Mouse (Mus musculus) hindbrain, embryonic 14.5 days (tissue): ENCODE measurements around the gene Pdlim5. TPM values are rescaled to one million over a fixed set of nuclear protein-coding genes. Genes with fewer than 3 reads are reported as not detected.

Source experiments
- ATAC-seq: fragments of 200-750 bp; cut with Nextera tagmentation; 2 replicates; pipeline ENCODE4 v1.8.0; 2017; ENCODE audit warnings: moderate number of reproducible peaks, mild to moderate bottlenecking, moderate TSS enrichment, moderate library complexity; ENCODE audit not compliant: low FRiP score
- DNase-seq: peaks from one replicate; pipeline ENCODE4 v3.0.0-alpha.2; 2015; ENCODE audit warnings: low spot score
- H3K27ac ChIP-seq: fragments of 300-500 bp; sonication (generic); 2 replicates; pipeline ENCODE4 v1.5.1; 2014; ENCODE audit warnings: mild to moderate bottlenecking, moderate library complexity
- H3K27me3 ChIP-seq: fragments of 300-500 bp; sonication (generic); 2 replicates; pipeline ENCODE4 v1.6.1; 2014; ENCODE audit warnings: mild to moderate bottlenecking, low read length, mixed read lengths; ENCODE audit not compliant: control insufficient read depth, insufficient read depth
- H3K36me3 ChIP-seq: fragments of 300-500 bp; sonication (generic); replicated peaks from 2 replicates; pipeline ENCODE4 v1.6.1; 2014; ENCODE audit not compliant: control insufficient read depth, insufficient read depth
- H3K4me1 ChIP-seq: fragments of 300-500 bp; sonication (generic); replicated peaks from 2 replicates; pipeline ENCODE4 v1.6.1; 2014; ENCODE audit warnings: antibody characterized with exemption, low read length, mixed read lengths; ENCODE audit not compliant: control insufficient read depth, insufficient read depth
- H3K4me2 ChIP-seq: fragments of 300-500 bp; sonication (generic); replicated peaks from 2 replicates; pipeline ENCODE4 v1.6.1; 2014; ENCODE audit warnings: mild to moderate bottlenecking, moderate library complexity
- H3K4me3 ChIP-seq: fragments of 300-500 bp; sonication (generic); replicated peaks from 2 replicates; pipeline ENCODE4 v1.5.1; 2014; ENCODE audit warnings: mild to moderate bottlenecking, low read length
- H3K9ac ChIP-seq: fragments of 300-500 bp; sonication (generic); 2 replicates; pipeline ENCODE4 v1.6.1; 2014
- H3K9me3 ChIP-seq: fragments of 300-500 bp; sonication (generic); 2 replicates; pipeline ENCODE4 v1.6.1; 2016; ENCODE audit warnings: low read length; ENCODE audit not compliant: control insufficient read depth
- WGBS: fragments of 180-500 bp; shearing (Covaris S2); extraction: QIAGEN DNeasy Blood & Tissue Kit; methylation state at CpG from one replicate; pipeline ENCODE4 v1.1.7; 2014; 5-methylcytosine and 5-hydroxymethylcytosine counted together
- polyA plus RNA-seq: library from polyadenylated mRNA; unstranded; fragments of >200 nt; fragmentation: Nextera tagmentation; extraction: Ambion mirVana; gene quantifications from 2 replicates; pipeline ENCODE4 v1.2.1, GENCODE M21; 2014

Pdlim5 gene
- polyA plus RNA-seq, 1 experiment from 2014 or later, result 21.1 TPM

GRCm38 (mm10) chr3:142417996-142418395, 22.5 kb upstream of the Pdlim5 start:
- no peaks in the 10 kb centered on the region for H3K4me1 ChIP-seq
- no peaks in the 10 kb centered on the region for H3K36me3 ChIP-seq
- no peak overlapping the region for H3K27ac ChIP-seq
- DNase-seq (no peak), ATAC-seq (no peak)
- H3K4me2 ChIP-seq, result no peak overlapping the region
- H3K9me3 ChIP-seq, result no peaks in the 10 kb centered on the region
- H3K9ac ChIP-seq, result no peak overlapping the region
- H3K4me3 ChIP-seq, result no peak overlapping the region
- no peaks in the 10 kb centered on the region for H3K27me3 ChIP-seq
- WGBS, result 72% methylated on average over 3 of the region's 3 CpGs

- Histone ChIP-seq H3K27ac (no peak overlapping the region), H3K4me3 (no peak overlapping the region), H3K4me1 (no peaks in the 10 kb centered on the region), H3K4me2 (no peak overlapping the region), H3K9me3 (no peaks in the 10 kb centered on the region), H3K27me3 (no peaks in the 10 kb centered on the region), H3K36me3 (no peaks in the 10 kb centered on the region), H3K9ac (no peak overlapping the region)
- 89% methylated on average over 4 of the region's 4 CpGs for WGBS
- ATAC-seq (no peak), DNase-seq (no peak)
Observed at GRCm38 (mm10) chr3:142413345-142413885, 17.9 kb upstream of the Pdlim5 start.

- DNase-seq (no peak), ATAC-seq (no peak)
- Histone ChIP-seq H3K9me3 (no peaks in the 10 kb centered on the region), H3K27me3 (no peaks in the 10 kb centered on the region), H3K4me3 (no peak overlapping the region), H3K4me1 (no peaks in the 10 kb centered on the region), H3K36me3 (no peaks in the 10 kb centered on the region), H3K27ac (no peak overlapping the region), H3K4me2 (no peak overlapping the region), H3K9ac (no peak overlapping the region)
Observed at GRCm38 (mm10) chr3:142410930-142411329, 15.4 kb upstream of the Pdlim5 start.

- peak overlapping the region; percentile 38; the same call in 1 of the 2 replicates for H3K27ac ChIP-seq
- under 1% methylated on average over 64 of the region's 64 CpGs for WGBS
Observed at GRCm38 (mm10) chr3:142394796-142395508, 544 bp downstream of the Pdlim5 start.

GRCm38 (mm10) chr3:142394000-142394411, 1.5 kb downstream of the Pdlim5 start:
- DNase-seq, result no peak

More at GRCm38 (mm10) chr3:142394796-142395508, 544 bp downstream of the Pdlim5 start:
- H3K4me1 ChIP-seq, result peaks cover 13% of the 10 kb centered on the region; the same call in 1 of the 2 replicates
- peak overlapping the region; percentile 77 for H3K4me2 ChIP-seq
- no peaks in the 10 kb centered on the region for H3K36me3 ChIP-seq
- H3K9me3 ChIP-seq, result no peaks in the 10 kb centered on the region
- DNase-seq (no peak), ATAC-seq (peak; percentile 19)
- peak overlapping the region; percentile 64 for H3K9ac ChIP-seq
- H3K4me3 ChIP-seq, result peak overlapping the region; percentile 90
- H3K27me3 ChIP-seq, result 0 out of 2 replicates have a peak, but pooled peaks cover 9% of the 10 kb centered on the region

GRCm38 (mm10) chr3:142391531-142391930, 4.0 kb downstream of the Pdlim5 start:
- no peaks in the 10 kb centered on the region for H3K36me3 ChIP-seq
- H3K4me2 ChIP-seq, result no peak overlapping the region
- H3K9ac ChIP-seq, result no peak overlapping the region
- H3K27ac ChIP-seq, result no peak overlapping the region
- DNase-seq (no peak), ATAC-seq (no peak)
- 0 out of 2 replicates have a peak, but pooled peaks cover 9% of the 10 kb centered on the region for H3K27me3 ChIP-seq
- H3K4me3 ChIP-seq, result no peak overlapping the region
- H3K9me3 ChIP-seq, result no peaks in the 10 kb centered on the region
- H3K4me1 ChIP-seq, result peaks cover 13% of the 10 kb centered on the region; the same call in 1 of the 2 replicates
- WGBS, result 61% methylated on average over 5 of the region's 5 CpGs

More at GRCm38 (mm10) chr3:142394000-142394411, 1.5 kb downstream of the Pdlim5 start:
- Histone ChIP-seq H3K4me2 (peak overlapping the region; percentile 77), H3K4me3 (peak overlapping the region; percentile 90), H3K27ac (no peak overlapping the region), H3K4me1 (peaks cover 13% of the 10 kb centered on the region; the same call in 1 of the 2 replicates), H3K36me3 (no peaks in the 10 kb centered on the region), H3K9ac (peak overlapping the region; percentile 64; the same call in 1 of the 2 replicates), H3K27me3 (0 out of 2 replicates have a peak, but pooled peaks cover 9% of the 10 kb centered on the region), H3K9me3 (no peaks in the 10 kb centered on the region)
- no peak for ATAC-seq
- 54% methylated on average over 9 of the region's 9 CpGs for WGBS

- Histone ChIP-seq H3K4me3 (no peak overlapping the region), H3K27me3 (0 out of 2 replicates have a peak, but pooled peaks cover 9% of the 10 kb centered on the region), H3K4me2 (no peak overlapping the region), H3K9me3 (no peaks in the 10 kb centered on the region), H3K9ac (no peak overlapping the region), H3K27ac (no peak overlapping the region), H3K36me3 (no peaks in the 10 kb centered on the region), H3K4me1 (peaks cover 13% of the 10 kb centered on the region; the same call in 1 of the 2 replicates)
- DNase-seq (no peak), ATAC-seq (no peak)
- WGBS, result 37% methylated on average over 2 of the region's 2 CpGs
Observed at GRCm38 (mm10) chr3:142390288-142390687, 5.2 kb downstream of the Pdlim5 start.

GRCm38 (mm10) chr3:142388189-142388588, 7.3 kb downstream of the Pdlim5 start:
- ATAC-seq (no peak), DNase-seq (no peak)
- 71% methylated on average over 4 of the region's 4 CpGs for WGBS

GRCm38 (mm10) chr3:142386505-142386904, 9.0 kb downstream of the Pdlim5 start:
- H3K27ac ChIP-seq, result no peak overlapping the region
- H3K9me3 ChIP-seq, result no peaks in the 10 kb centered on the region
- DNase-seq, result no peak
- H3K9ac ChIP-seq, result no peak overlapping the region
- H3K27me3 ChIP-seq, result no peaks in the 10 kb centered on the region
- H3K4me3 ChIP-seq, result no peak overlapping the region
- ATAC-seq, result no peak
- no peaks in the 10 kb centered on the region for H3K4me1 ChIP-seq
- no peak overlapping the region for H3K4me2 ChIP-seq
- H3K36me3 ChIP-seq, result no peaks in the 10 kb centered on the region
- 94% methylated on average over 4 of the region's 4 CpGs for WGBS

More at GRCm38 (mm10) chr3:142388189-142388588, 7.3 kb downstream of the Pdlim5 start:
- Histone ChIP-seq H3K27me3 (0 out of 2 replicates have a peak, but pooled peaks cover 2% of the 10 kb centered on the region), H3K36me3 (no peaks in the 10 kb centered on the region), H3K4me3 (no peak overlapping the region), H3K4me2 (no peak overlapping the region), H3K27ac (no peak overlapping the region), H3K4me1 (no peaks in the 10 kb centered on the region), H3K9ac (no peak overlapping the region), H3K9me3 (no peaks in the 10 kb centered on the region)
